Mouse (Mus musculus) intestine, embryonic 16.5 days (tissue): ENCODE measurements around the gene Gpatch2l. TPM values are rescaled to one million over a fixed set of nuclear protein-coding genes. Genes with fewer than 3 reads are reported as not detected.

Source experiments
- ATAC-seq: fragments of 200-750 bp; cut with Nextera tagmentation; 2 replicates; pipeline ENCODE4 v1.8.0; 2017; ENCODE audit warnings: moderate TSS enrichment, moderate library complexity
- H3K27ac ChIP-seq: fragments of 300-500 bp; sonication (generic); 2 replicates; pipeline ENCODE4 v1.5.1; 2014; ENCODE audit warnings: mild to moderate bottlenecking, low read length
- H3K27me3 ChIP-seq: fragments of 300-500 bp; sonication (generic); replicated peaks from 2 replicates; pipeline ENCODE4 v1.6.1; 2014; ENCODE audit warnings: low read length, control low read depth, mixed read lengths; ENCODE audit not compliant: control insufficient read depth, insufficient read depth
- H3K36me3 ChIP-seq: fragments of 300-500 bp; sonication (generic); 2 replicates; pipeline ENCODE4 v1.6.1; 2014; ENCODE audit warnings: low read length, control low read depth; ENCODE audit not compliant: control insufficient read depth, insufficient read depth
- H3K4me1 ChIP-seq: fragments of 300-500 bp; sonication (generic); 2 replicates; pipeline ENCODE4 v1.6.1; 2014; ENCODE audit warnings: low read length, control low read depth, mixed read lengths; ENCODE audit not compliant: control insufficient read depth, insufficient read depth
- H3K4me2 ChIP-seq: fragments of 300-500 bp; sonication (generic); 2 replicates; pipeline ENCODE4 v1.6.1; 2014; ENCODE audit warnings: low read depth, low read length, control low read depth
- H3K4me3 ChIP-seq: fragments of 300-500 bp; sonication (generic); 2 replicates; pipeline ENCODE4 v1.5.1; 2014; ENCODE audit warnings: mild to moderate bottlenecking, low read length
- H3K9ac ChIP-seq: fragments of 300-500 bp; sonication (generic); 2 replicates; pipeline ENCODE4 v1.6.1; 2014; ENCODE audit warnings: low read depth, low read length
- H3K9me3 ChIP-seq: fragments of 300-500 bp; sonication (generic); 2 replicates; pipeline ENCODE4 v1.6.1; 2016; ENCODE audit warnings: low read length, control low read depth; ENCODE audit not compliant: control insufficient read depth
- WGBS: fragments of 180-500 bp; shearing (Covaris S2); extraction: QIAGEN DNeasy Blood & Tissue Kit; methylation state at CpG from one replicate; pipeline ENCODE4 v1.1.7; 2014; 5-methylcytosine and 5-hydroxymethylcytosine counted together
- polyA plus RNA-seq: library from polyadenylated mRNA; unstranded; fragments of >200 nt; fragmentation: Nextera tagmentation; extraction: Ambion mirVana; gene quantifications from 2 replicates; pipeline ENCODE4 v1.2.1, GENCODE M21; 2015

Gene Gpatch2l
- polyA plus RNA-seq, 1 experiment from 2014 or later, result 9.8 TPM

- peak; percentile 57 for ATAC-seq
- H3K27me3 ChIP-seq, result no peaks in the 10 kb centered on the region
- H3K27ac ChIP-seq, result no peak overlapping the region
- H3K9me3 ChIP-seq, result no peaks in the 10 kb centered on the region
- H3K4me2 ChIP-seq, result no peak overlapping the region
- no peak overlapping the region for H3K4me3 ChIP-seq
- H3K36me3 ChIP-seq, result no peaks in the 10 kb centered on the region
- H3K4me1 ChIP-seq, result peaks cover 16% of the 10 kb centered on the region
- 43% methylated on average over 2 of the region's 2 CpGs for WGBS
- H3K9ac ChIP-seq, result no peak overlapping the region
These were observed 32.6 kb downstream of the Gpatch2l start for GRCm38 (mm10) chr12:86274246-86274645.

GRCm38 (mm10) chr12:86275731-86276130 is 34.1 kb downstream of the Gpatch2l start:
- ATAC-seq, result no peak
- no peaks in the 10 kb centered on the region for H3K36me3 ChIP-seq
- WGBS, result 69% methylated on average over 3 of the region's 3 CpGs
- H3K4me2 ChIP-seq, result no peak overlapping the region
- no peaks in the 10 kb centered on the region for H3K27me3 ChIP-seq
- no peak overlapping the region for H3K9ac ChIP-seq
- H3K9me3 ChIP-seq, result no peaks in the 10 kb centered on the region
- no peak overlapping the region for H3K27ac ChIP-seq
- no peak overlapping the region for H3K4me3 ChIP-seq
- peaks cover 16% of the 10 kb centered on the region for H3K4me1 ChIP-seq

DNA sequence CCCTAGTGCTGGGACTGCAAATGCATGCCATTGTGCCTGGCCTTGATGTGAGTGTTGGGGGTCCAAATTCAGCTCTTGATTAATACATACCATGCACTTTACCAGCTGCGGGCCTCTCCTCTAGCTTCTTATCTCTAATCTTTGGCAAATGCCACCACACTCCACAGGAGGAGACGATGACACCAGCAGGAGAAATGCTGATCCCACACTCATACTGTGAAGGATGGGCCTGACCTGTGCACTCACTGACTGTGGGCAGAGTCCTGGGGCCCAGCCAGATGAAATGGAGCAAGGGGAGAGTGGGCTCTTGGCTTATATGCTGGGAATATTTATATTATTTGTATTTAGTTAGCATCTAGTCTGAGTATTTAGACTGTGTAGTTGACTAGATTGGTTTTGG is 34.8 kb downstream of the Gpatch2l start:
- Histone ChIP-seq H3K9ac (no peak overlapping the region), H3K36me3 (no peaks in the 10 kb centered on the region), H3K4me3 (no peak overlapping the region), H3K4me1 (peaks cover 16% of the 10 kb centered on the region), H3K27ac (no peak overlapping the region), H3K27me3 (no peaks in the 10 kb centered on the region), H3K4me2 (no peak overlapping the region), H3K9me3 (no peaks in the 10 kb centered on the region)
- WGBS, result 73% methylated on average over 2 of the region's 2 CpGs
- peak; percentile 73 for ATAC-seq

GRCm38 (mm10) chr12:86276895-86277294 is 35.2 kb downstream of the Gpatch2l start:
- peak; percentile 92 for ATAC-seq
- WGBS, result 59% methylated on average over 5 of the region's 5 CpGs
- Histone ChIP-seq H3K9ac (no peak overlapping the region), H3K36me3 (no peaks in the 10 kb centered on the region), H3K4me2 (no peak overlapping the region), H3K4me3 (no peak overlapping the region), H3K27me3 (no peaks in the 10 kb centered on the region), H3K4me1 (peaks cover 16% of the 10 kb centered on the region), H3K9me3 (no peaks in the 10 kb centered on the region), H3K27ac (no peak overlapping the region)

DNA sequence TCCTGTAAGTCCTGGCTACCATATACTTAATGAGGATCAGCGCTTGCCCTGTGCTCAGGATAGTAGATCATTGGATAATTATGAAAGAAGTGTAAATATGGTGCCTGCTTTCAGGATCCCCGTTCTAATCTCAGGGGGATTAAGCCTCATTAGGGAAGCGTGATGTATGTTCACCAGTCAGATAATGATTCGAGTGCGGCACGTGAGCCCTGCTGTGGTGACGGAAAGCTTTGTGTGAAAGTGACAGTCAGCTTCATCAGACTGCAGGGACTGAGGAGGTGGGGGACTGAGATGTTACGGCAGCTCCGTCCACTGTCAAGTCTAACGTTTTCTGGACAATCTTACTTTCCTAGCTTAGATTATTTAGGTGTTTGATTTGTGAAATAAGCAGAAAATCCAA is 38.3 kb downstream of the Gpatch2l start:
- H3K4me3 ChIP-seq, result no peak overlapping the region
- ATAC-seq, result no peak
- H3K27ac ChIP-seq, result no peak overlapping the region
- H3K36me3 ChIP-seq, result no peaks in the 10 kb centered on the region
- WGBS, result 59% methylated on average over 10 of the region's 10 CpGs
- H3K4me2 ChIP-seq, result no peak overlapping the region
- no peaks in the 10 kb centered on the region for H3K9me3 ChIP-seq
- H3K4me1 ChIP-seq, result peaks cover 16% of the 10 kb centered on the region
- no peak overlapping the region for H3K9ac ChIP-seq
- H3K27me3 ChIP-seq, result no peaks in the 10 kb centered on the region

DNA sequence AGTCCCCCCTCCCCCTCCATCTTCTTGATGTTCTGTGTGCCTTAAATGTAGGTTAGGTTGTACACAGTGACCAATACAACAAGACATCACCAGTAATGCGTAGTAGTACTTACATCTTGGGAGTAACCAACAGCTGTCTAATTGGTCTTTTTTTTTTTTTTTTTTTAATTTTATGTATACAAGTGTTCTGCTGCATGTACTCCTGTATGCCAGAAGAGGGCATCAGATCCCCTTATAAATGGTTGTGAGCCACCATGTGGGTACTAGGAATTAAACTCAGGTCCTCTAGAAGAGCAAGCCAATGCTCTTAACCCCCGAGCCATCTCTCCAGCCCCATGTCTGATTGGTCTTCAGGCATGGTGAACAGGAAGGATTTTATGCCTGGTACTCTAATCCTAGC is 44.0 kb downstream of the Gpatch2l start:
- H3K27ac ChIP-seq, result no peak overlapping the region
- no peak for ATAC-seq
- H3K4me1 ChIP-seq, result 0 out of 2 replicates have a peak, but pooled peaks cover 4% of the 10 kb centered on the region
- H3K9me3 ChIP-seq, result no peaks in the 10 kb centered on the region
- 92% methylated on average over 2 of the region's 2 CpGs for WGBS
- H3K4me2 ChIP-seq, result no peak overlapping the region
- H3K27me3 ChIP-seq, result no peaks in the 10 kb centered on the region
- no peak overlapping the region for H3K9ac ChIP-seq
- H3K4me3 ChIP-seq, result no peak overlapping the region
- 0 out of 2 replicates have a peak, but pooled peaks cover 3% of the 10 kb centered on the region for H3K36me3 ChIP-seq

DNA sequence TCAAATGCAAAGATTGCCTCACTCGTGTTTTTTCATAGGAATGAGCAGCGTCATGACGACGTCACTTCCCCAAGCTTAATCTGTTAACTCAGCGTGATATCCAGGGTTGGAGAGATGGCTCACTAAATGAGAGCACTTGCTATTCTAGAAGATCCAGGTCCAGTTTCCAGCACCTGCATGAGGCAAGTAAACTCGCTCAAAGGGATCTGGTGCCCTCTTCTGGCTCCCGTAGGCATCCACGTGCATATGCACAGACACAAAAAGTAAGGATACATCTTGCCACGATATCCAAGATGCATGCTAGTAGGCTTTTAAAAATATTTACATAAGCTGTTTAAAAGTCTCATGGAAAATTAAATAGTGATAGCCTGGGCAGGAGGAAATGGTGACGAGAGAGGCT is 55.8 kb downstream of the Gpatch2l start:
- Histone ChIP-seq H3K4me2 (no peak overlapping the region), H3K27me3 (no peaks in the 10 kb centered on the region), H3K36me3 (no peaks in the 10 kb centered on the region), H3K9ac (no peak overlapping the region), H3K9me3 (no peaks in the 10 kb centered on the region), H3K4me3 (no peak overlapping the region), H3K4me1 (no peaks in the 10 kb centered on the region), H3K27ac (no peak overlapping the region)
- WGBS, result 76% methylated on average over 10 of the region's 10 CpGs
- ATAC-seq, result no peak

DNA sequence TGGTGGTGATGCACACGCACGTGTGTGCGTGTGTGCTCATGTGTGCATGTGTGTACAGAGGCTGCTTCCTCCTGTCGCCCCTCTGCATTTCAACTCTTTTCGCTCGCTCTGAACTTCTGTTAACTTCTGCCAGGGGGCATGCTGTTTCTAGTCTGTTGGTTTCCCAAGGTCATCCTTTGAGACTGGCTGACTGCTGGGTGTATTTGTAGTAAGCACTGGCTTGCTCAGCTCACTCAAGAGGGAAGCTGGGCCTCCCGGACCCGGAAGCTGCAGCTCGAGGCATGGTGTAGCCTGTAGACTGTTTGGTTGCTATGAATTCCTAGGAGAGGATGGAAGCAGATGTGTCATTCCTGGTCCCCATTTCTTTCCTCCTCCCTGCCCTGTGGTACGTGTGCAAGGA is 61.3 kb downstream of the Gpatch2l start:
- WGBS, result 83% methylated on average over 10 of the region's 10 CpGs
- ATAC-seq, result no peak
- H3K27ac ChIP-seq, result no peak overlapping the region
- no peaks in the 10 kb centered on the region for H3K27me3 ChIP-seq
- no peaks in the 10 kb centered on the region for H3K9me3 ChIP-seq
- H3K9ac ChIP-seq, result no peak overlapping the region
- H3K4me1 ChIP-seq, result peaks cover 4% of the 10 kb centered on the region; the same call in 1 of the 2 replicates
- H3K4me3 ChIP-seq, result no peak overlapping the region
- no peak overlapping the region for H3K4me2 ChIP-seq
- no peaks in the 10 kb centered on the region for H3K36me3 ChIP-seq

DNA sequence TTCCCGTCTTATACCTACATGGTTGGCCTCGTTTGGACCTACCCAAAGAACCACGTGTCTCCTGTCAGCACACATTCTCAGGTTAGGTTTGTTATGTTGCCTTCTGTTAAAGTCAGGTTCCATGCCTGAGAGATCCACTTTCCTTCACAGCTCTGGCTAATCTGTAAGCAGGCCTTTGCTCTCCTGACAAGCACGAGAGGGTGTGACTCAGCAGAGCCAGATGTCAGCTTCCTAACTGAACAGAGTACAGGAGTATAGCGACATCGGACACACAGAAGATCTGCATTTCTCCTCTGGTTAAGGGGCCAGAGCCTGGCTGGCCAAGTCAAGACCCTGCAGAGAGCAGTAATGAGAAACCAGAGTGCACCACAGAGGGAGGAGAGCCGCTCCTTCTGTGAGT is 63.4 kb downstream of the Gpatch2l start:
- H3K27me3 ChIP-seq, result no peaks in the 10 kb centered on the region
- 53% methylated on average over 7 of the region's 7 CpGs for WGBS
- H3K4me1 ChIP-seq, result peaks cover 4% of the 10 kb centered on the region; the same call in 1 of the 2 replicates
- H3K36me3 ChIP-seq, result no peaks in the 10 kb centered on the region
- H3K4me3 ChIP-seq, result peak overlapping the region; percentile 29
- H3K4me2 ChIP-seq, result peak overlapping the region; percentile 50
- H3K27ac ChIP-seq, result no peak overlapping the region
- 0 out of 2 replicates have a peak overlapping the region, but pooled peaks have one; percentile 13 for H3K9ac ChIP-seq
- ATAC-seq, result peak; percentile 55
- no peaks in the 10 kb centered on the region for H3K9me3 ChIP-seq

GRCm38 (mm10) chr12:86305635-86306243 is 64.1 kb downstream of the Gpatch2l start:
- peak overlapping the region; percentile 29 for H3K4me3 ChIP-seq
- no peak overlapping the region for H3K27ac ChIP-seq
- no peak overlapping the region for H3K9ac ChIP-seq
- peak overlapping the region; percentile 50 for H3K4me2 ChIP-seq
- H3K27me3 ChIP-seq, result no peaks in the 10 kb centered on the region
- H3K9me3 ChIP-seq, result no peaks in the 10 kb centered on the region
- WGBS, result 21% methylated on average over 15 of the region's 15 CpGs
- H3K4me1 ChIP-seq, result peaks cover 4% of the 10 kb centered on the region; the same call in 1 of the 2 replicates
- H3K36me3 ChIP-seq, result no peaks in the 10 kb centered on the region
- peak; percentile 69 for ATAC-seq
